Mouse (Mus musculus): ENCODE data around the gene Snph.

Snph gene

DNA sequence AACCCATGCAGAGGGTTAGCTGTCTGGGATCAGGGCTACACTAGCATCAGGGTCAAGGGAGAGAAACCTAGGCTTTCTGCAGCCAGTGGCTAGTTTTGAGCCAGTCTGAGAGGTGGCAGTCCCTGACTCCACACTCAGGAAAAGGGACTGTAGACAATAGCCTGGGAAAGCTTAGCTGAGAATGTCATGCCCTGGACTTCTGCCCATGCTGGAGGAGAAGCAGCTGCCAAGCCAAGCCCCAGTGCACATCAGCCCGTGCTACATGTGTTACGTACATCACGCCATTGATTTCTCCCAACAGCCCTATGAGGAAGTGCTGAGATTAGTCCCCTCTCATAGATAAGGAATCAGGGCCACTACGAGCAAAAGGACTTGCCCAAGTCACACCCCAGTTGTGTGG lies 30.3 kb downstream of the Snph start:
- no peak for DNase-seq (ENCODE audit: low spot score)

DNA sequence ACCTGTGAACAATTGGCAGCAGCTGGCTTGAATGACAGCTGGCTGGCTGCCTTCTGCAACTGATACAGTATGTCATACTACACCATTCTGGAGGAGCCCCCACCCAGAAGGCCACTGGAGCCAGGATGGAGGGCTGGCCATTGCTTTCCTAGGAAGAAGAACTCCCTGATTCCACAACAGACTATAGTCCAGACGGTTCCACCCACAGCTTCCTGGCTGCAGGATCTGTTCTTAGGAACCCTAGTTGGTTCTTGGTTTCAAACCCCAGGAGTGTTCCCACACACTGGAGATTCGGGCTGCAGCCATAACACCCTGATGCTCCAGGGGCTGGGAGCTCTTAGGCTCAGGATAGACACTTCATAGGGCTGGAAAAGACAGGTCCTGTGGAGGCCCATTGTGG lies 34.3 kb downstream of the Snph start:
- no peak for DNase-seq (ENCODE audit: low spot score)

DNA sequence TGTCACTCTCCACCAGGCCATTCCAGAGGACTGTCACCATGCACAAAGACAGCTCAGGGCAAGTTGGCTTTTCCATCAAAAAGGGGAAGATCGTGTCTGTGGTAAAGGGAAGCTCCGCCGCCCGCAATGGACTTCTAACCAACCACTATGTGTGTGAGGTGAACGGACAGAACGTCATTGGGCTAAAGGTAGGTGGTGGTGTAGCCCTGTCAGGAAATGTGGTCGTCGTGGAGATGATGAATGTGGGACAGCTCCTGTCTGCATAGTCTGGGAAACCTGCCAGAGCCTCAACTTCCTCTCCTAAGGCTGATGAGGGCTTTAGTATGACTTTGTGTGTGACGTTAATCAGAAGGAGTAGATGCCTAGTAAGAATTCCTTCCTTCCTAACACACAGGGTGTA lies 45.1 kb downstream of the Snph start:
- no peak for DNase-seq (ENCODE audit: low spot score)

DNA sequence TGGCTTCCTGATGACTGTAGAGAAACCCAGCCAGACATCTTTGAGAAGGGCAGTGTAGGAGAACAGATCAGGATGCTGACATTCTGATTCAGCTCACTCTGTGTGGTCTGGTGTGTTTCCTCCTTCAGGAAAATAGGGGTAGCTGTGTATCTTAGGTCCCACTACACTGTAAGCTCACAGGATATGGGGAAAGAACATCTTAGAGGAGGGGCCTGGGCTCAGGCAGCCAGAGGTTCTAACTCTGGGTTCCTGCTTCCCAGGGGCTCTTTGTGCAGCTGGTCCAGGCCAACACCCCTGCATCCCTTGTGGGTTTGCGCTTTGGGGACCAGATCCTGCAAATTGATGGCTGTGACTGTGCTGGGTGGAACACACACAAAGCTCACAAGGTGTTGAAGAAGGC lies 45.6 kb downstream of the Snph start:
- no peak for DNase-seq (ENCODE audit: low spot score)

DNA sequence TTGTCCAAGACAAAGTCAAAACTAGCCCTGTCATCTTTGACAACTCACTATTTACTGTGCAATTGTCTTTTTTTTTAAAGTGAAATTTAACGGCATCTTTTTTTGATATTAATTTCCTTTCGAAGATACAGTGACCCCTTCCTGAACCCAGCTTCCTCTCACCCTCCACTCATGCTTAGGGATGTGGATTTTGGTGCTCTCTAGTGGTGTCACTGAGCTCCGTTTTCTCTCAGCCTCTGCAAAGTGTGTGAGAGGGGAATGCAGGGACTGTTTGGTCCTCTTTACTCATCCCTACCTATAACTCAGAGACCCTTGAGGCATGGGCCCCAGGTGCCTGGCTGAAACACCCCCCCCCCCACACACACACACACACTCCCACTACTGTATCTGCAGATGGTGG lies 46.5 kb downstream of the Snph start:
- no peak for DNase-seq (ENCODE audit: low spot score)

DNA sequence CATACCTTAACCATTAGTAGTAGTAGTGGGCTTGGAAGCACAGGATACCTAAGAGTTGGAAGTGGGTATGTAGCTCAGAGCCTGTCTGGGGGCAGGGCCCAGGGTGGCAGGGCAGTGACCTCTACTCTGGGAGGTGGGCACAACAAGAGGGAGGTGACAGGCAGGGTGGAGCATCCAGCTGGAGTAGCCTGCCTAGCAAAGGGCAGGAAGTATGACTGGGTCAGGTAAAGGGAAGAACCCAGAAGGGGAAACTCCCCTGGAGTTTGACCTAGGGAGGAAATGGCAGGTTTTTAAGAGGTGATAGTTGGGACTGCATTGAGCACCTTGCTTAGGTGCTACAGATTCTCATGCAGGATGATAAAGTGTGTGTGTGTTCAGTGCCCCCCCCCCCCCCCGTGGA lies 51.4 kb downstream of the Snph start:
- DNase-seq (ENCODE audit: low spot score) = no peak

DNA sequence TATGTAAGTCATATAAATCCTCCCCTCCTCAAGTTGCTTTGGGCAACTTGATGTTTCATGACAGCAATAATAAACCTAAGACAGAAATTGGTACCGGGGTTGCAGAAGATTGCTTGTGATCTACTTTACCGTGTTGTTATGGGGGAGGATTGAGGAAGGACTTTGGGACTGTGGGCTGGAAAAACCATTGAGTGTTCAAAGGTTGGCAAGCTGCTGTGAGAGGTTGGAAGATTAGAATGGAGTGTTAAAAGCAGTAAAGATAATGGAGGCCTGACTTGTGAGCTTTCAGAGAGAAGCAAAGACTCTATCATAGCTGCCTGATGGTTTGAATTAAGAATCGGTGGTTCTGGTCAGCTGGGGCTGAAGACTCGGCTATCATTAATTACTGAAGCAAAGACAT lies 53.2 kb downstream of the Snph start:
- DNase-seq (ENCODE audit: low spot score) = no peak

DNA sequence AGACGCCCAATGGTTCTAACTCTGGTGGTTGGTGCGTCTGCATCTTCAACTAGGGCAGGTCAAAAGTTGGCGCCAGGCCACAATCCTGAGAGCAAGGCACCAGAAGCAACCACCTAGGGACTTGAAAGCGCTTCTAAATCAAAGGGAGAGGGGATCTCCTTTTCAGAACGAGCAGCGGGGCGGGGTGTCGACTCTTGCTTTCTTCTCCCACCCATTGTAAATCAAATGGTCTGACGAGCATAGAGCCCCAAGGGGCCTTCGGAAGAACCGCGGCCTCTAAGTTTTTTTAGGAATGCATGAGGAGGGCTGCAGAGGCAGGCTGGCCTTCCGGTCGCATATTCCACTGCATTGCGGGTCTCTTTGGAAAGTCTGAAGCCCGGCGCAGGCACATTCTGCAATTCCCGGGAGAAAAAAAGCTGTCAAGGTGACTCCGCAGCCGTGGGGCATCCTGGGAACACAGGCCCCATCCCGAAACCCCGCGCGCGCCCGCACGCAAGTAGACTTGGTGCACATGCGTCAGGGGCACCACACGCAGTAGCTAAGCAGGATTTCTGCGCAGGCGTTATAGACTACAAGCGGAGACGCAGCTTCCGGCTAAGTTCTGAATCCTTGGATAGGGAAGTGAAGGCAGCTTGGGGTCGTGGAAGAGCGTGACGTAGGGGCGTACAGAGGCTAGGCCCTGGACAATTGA lies 56.5 kb downstream of the Snph start:
- DNase-seq (ENCODE audit: low spot score) = peak; percentile 85

DNA sequence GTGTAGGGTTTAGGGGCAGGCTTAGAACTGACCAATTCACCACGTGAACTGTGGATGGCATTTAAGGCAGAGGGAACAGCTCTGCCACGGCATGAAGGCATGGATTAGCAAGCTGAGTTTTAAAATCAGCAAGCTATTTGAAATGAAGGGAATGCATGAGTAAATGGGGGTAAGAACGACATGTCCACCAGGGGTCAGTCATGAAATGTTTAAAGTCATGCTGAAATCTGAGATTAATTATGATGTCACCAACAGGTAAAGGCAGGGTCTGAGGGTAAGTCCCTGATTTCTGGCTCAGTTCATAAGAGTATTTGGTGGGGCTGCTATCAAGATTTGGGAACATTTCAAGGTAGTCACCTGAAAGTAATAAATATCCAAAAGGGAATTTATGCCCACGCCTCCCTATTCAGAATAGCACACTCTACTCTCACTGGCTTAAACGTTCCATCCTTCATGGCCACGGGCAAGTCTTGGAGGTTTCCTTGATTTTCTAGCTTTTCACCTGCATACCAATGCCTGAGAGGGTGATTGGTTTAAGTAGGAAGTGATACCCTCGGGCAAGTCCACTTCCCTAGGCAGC lies 57.2 kb downstream of the Snph start:
- no peak for DNase-seq (ENCODE audit: low spot score)

DNA sequence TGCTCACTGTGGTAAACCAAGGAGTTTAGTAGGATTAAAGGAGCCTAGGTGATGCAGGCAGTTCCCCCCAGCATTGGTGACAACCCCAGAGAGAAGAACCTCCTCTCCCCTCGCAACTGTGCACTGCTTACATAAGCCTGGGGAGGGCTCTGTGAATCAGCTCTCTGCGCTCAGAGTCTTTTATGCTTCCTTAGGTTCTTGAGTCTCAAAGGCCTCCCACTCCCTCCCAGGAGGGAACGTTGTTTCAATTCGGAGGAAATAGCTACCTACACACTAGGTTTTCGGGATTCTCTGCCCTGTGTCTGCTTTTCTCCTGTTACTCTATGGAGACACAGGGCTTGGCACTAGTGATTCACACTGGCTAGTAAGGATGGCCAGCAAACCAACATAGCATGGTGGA lies 57.8 kb downstream of the Snph start:
- no peak for DNase-seq (ENCODE audit: low spot score)

DNA sequence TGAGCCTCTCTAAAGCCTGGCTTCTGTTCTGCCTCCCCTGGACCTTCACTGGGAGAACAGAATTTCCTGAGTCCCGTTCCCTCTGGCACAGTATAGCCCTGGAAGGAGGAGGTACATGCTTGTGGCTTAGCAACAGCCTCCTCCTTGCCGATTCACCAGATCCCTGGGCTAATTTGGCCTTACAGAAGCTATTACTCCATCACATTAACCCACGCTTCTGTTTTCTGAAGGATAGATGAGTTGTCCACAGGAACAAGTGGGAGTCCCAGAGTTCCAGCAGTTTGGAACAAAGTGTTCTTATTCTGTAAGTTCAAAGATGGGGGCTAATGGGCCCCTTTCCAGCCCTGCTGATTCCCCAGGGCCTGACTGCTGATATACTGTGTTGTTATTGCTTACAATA lies 58.7 kb downstream of the Snph start:
- DNase-seq (ENCODE audit: low spot score) = no peak

DNA sequence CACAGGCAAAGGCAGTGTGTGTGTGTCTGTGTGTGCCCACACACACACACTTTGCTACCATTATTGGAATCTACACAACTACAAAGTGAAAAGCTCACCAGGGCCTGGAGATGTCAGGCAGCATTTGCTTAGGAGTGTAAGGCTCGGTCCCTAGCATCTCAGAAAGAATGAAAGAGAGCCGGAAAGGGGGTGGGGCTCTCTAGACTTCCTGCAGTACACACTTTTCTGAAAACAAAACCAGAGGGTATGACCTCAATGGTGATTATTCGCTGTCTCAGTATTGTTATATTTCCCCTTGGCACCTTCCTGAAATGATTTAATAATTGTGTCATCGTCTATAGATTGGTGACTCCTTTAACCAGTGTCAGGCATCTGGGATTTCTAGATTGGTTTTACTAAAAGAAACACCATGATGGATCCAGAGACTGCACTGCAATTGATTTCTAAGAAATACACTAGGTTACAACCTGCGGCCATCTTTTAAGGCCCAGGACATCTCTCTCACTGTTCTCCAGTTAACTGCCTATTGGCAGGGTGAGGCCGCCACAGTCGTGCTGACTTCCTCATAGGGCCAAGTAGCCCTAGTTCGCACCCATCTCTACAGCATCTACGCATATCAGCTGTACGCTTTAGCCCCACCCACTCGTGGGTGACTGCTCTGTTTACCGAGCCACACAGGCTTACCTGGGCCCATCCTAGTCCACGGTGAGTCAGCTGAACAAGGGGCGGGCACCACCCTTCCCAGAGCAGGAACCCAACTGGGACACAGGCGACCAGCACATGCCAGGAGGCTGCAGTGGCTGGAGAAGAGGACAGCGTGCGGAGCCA lies 60.3 kb downstream of the Snph start, which contains the start of gene Sdcbp2:
Gene Sdcbp2, plus strand, starts transcription at position 750 of the 828 bp plus-strand sequence.
- no peak for DNase-seq (ENCODE audit: low spot score)

DNA sequence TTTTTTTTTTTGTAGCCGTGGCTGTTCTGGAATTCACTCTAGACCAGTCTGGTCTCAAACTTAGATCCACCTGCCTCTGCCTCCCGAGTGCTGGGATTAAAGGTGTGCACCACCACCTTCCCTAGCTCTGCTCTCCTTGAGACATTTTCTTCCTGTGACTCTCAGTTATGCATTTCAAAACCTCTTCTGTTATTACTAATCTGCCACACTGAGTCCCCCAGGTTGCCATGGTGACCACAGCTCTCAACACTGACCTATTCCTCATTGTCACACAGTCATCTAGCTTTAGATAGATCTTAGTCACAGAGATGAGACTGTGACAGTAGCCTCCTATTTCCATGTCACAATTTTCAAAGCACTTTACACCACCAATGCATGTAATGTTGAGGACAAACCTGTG lies 62.9 kb downstream of the Snph start:
- no peak for DNase-seq (ENCODE audit: low spot score)

DNA sequence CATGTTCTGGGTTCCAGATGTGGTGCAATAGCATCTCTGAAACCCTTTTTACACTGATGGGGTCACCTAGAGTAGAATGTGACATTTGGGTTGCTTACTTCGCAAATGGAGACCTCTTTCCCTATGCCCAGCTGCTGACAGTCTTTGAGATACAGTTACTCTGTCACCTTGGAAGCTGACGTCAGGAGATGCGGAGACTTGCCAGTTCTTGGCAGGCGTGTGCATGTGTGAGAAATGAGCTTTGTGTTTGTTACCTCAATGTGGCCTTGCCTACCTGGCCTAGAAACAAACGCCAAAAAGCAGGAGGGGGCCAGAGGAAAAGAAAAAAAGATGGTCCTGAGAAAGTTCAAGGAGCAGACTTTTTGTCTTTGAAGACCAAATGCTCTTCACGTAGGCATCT lies 65.5 kb downstream of the Snph start:
- no peak for DNase-seq (ENCODE audit: low spot score)

DNA sequence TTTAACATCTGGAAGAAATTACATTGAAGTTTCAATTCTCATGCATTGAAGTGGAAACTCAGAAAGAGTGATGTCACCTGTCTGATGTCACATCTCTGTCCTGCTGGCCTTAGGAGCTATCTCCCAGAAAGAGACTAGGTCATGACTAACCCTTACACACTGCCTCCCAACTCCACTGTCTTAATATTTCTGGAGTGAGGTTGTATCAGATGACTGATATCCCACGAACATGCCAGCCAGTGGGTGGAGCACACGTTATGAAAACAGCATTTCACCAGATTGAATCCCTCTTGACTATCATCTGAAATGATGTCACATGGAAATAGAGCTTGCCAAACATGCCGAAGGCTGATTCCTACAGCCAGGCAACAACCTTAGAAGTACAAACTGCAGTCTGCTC lies 67.4 kb downstream of the Snph start:
- DNase-seq (ENCODE audit: low spot score) = no peak

DNA sequence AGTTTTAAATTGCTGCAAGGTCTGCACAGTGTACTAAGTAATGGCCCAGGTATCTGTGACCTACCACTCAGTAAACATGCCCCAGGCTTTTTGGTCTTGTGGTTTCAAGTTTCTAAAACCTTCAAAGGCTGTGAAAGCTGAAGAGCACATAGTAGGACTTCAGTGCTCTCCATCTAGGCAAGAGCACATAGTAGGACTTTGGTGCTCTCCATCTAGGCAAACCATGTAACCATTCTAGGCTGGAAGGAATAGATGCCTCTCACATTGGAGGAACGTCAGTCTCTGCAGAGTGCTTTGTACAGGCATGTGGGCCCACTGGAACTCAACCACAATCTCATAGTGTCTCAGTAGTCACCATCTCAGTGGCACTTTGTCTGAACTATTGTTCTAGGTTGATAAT lies 68.4 kb downstream of the Snph start:
- DNase-seq (ENCODE audit: low spot score) = no peak

DNA sequence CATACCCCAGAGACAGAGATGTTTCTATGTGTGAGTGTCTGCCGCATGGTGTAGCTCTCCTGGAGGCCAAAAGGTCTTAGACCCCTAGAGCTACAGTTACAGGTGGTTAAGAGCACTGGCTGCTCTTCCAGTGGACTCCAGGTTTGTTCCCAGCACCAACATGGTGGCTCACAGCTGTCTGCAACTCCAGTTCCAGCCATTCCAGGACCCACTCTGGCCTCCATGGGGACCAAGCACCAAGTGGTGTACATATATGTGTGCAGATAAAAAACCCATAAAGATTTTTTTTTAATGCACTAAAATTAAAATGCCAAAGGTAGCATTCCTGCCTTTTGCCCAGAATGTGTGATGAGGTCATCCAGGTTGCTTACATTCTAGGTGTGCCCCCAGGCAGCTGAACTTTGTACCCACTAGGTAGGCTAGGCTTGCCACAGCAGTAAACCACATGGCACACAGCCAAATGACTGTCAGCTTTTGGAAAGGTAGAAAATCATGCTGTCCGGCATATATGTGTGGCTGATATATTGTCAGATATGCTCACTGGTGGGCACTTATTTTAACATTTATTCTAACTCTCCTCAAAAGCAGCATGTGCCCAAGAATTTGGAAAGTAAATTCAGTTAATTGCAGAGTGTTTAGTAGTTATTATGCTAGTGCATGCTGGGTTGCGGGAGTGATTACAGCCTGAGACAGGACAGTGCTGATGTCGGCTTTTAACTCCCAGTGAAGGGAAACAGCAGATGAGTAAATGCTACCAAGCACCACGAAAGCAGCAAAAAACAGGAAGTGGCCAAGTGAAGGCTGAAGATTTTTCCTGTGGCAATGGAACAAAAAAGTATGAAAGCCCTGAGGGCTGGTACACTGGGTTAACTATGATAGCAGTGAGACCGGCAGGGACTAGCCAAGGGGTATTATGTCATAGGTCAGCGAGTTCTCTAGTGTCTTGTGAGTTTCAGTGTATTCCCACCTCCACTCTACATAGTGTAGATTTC lies 69.2 kb downstream of the Snph start:
- DNase-seq (ENCODE audit: low spot score) = no peak

DNA sequence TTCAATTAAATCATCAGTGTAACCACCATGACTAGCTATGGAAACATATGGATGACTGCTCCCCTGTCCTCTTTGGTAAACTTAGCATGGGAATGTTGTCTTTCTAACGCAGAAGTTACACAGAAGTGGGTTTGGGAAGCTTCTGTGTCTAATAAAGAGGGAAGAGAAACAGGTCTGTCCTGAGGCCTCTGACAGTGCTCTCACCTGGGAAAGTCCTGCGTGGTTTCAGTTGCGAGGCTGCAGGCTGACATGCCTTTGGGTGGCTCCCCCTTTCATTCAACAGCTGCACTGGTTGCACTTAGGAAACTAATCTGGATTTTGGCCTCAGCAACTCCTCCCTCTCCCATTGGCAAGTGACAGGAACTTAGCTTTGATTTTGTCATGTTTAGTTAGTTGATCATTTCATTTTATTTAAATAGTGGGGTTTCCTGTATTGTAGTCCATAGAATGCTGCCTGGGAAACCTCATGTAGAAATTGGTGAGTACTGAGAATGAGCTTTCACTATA lies 82.7 kb downstream of the Snph start:
- no peak for DNase-seq (ENCODE audit: low spot score)

DNA sequence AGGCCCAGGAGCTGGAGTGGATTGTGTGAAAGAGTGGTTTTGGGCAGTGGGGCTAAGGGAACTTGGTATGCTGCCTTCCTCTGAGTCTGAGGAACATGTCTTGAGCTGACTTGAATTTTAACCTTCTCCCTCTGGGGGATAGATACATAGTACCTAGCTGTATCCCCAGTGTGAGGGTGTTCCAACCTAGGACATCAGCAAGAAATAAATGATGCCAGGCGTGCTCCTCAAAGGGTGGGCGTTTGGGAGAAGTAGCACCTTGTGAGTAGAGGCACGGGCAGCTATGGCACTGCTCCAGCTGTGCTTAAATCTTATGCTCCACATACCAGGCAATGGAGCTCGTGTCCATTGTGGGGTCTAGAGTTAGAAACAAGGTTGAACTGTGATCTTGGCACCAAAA lies 85.8 kb downstream of the Snph start:
- DNase-seq (ENCODE audit: low spot score) = no peak

DNA sequence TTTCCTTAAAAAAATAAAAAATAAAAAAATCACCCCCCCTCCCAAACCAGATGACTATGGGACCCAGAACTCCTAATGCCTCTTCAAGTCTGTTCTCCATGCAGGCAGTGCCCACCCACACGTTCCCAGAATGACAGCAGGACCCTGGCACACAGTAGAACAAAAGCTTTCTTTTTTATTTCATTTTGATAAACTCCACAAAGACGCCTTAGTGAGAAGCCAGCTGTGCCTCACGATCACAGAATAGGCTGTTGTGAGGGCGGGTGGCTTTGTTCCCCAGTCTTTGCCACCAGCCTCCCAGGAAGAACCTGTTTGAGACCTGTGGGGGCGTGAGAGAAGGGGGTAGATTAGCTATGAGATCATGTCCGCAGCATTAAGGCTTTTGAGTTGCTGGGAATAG lies 87.7 kb downstream of the Snph start:
- DNase-seq (ENCODE audit: low spot score) = no peak

DNA sequence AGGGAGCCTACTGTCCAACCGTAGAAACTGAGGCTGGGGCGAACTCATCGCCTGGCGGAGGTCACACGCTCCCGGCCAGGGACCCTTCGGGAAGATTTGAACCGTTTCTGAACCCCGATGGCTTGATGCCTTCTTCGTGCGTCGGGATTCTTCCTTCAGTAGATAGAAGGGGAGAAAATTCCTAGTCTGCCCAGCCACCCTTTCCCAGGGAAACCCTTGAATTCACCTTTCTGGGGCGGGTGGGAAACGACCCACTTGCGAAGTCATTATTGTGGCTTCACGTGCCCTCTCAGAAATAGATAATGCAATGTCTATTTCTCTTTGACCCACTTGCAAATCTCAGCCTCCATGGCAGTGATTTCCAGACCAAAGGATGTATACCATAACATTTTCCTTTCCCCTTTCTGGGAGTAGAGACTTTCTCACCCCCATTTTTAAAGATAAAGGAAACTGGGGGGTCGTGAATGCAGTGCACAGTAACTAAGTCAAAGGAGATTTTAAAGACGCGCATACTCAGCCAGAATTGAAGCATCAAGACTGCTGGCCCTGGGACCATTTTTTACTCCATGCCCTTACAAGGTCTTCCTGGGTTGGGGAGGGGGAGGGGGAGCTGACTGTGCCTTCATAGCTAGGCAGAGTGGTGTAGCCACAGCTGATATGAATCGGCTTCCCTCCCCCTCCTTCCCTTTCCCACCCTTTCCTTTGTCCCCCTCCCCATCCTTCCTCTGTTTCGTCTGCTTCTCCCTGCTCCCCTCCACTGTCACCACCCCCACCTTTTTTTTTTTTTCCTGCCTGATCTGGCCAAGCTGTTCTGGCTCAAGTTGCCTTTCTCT lies 89.1 kb downstream of the Snph start:
- peak; percentile 11 for DNase-seq (ENCODE audit: low spot score)
